Mouse (Mus musculus) layer of hippocampus, postnatal 36 days (tissue): Measurements from ENCODE around the gene Oit3. TPM values are rescaled to one million over a fixed set of nuclear protein-coding genes. Genes with fewer than 3 reads are reported as not detected.
"Not testable (repeated sequence)": the region's sequence is repeated elsewhere in the genome, so short reads cannot be mapped to it uniquely, and the experiment has no call there.

ENCODE experiments used
- DNase-seq, 2 experiments: peaks; one replicate each; pipeline ENCODE4 v3.0.0; 2022
- total RNA-seq, 2 experiments: library from RNA; stranded (reverse); gene quantifications; 2 replicates each; pipeline ENCODE4 v1.2.3; 2021

Oit3 gene
- total RNA-seq, 2 experiments from 2014 or later, result not detected

DNA sequence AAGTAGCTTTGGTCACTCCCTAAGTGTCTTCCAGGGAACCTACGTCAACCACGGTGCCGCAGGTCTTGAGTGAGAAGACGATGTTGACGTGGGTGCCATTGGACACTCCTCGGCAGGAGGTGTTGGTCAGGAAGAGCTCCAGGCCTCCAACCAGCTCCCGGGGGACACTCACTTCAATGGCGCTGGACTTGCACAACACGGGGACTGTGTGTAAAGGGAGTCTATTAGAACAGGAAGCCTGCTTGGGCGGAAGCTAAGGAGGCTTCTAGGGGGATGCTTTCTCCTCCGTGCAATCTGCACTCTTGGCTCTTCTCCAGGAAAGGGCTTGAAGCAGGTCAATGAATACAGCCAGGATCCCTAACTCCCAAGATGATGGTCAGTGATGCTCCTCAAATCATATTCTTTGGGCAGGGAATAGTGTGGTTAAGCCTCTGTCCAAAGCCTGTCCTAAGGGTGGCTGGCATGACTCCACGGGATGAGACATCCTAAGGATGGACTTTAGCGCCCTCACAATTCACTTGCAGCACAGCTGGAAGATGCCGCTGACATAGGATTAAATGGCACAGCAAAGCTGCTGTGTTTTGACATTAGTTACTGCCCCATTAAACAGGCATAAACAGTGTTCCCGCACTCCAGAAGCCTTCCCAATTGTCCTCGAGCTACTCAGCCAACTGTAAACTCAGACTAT is 12.0 kb downstream of the Oit3 start:
- DNase-seq, result no peak

DNA sequence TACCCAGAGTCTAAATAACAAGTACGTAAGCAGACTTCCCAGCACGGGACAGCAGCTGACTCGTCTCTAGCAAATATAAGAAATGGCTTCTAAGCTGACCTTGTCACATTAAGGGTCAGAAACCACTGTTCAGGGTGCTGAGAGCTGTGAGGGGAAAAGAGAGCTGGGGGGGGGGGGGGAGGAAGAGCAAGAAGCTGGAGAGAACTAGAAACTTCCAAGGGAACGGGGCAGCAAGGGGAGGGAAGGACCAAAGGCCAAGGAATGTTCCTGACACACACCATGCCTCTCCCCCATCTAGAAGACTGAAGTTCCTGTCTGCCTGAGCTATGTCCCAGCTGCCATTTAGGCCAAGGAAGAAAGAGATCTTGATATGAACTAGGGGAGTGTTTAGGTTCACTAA is 15.2 kb downstream of the Oit3 start:
- DNase-seq, result no peak

DNA sequence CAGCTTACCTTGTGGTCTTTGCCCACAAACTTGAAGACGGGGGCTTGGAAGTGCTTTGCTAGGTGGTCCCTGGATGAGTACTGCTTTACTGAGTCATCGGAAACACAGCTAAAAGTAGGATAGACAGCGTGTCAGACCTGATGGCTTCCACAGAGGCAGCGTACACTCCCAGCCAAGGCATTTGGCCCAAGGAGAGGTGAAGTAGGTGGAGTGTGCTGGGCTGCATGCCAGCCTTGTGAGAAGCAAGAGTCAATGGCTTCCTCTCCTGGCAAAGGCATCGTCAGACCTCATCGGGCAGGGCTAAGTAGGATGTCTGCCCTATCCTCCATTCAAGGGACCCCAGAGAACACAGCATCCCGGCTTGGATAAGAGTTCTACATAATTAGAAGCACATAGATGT is 16.2 kb downstream of the Oit3 start:
- DNase-seq, result no peak

DNA sequence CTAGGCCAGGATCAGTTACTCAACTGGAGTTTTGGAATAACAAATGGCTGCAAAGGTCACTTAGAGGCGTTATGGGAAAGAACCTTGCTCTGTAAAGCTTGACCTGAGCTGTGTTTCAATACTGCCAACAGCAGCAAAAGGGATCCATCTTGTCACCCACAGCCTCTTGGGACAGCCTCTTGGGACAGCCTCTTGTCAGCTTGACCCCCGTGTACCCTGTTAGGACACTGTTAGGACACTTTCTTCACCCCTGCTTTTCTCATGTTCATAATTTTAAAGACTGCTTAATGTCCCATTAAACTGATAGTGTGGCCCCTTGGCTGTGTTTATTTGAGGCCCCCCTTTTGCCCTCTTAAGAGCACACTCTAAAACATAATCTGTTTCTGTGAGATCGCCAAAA is 17.1 kb downstream of the Oit3 start:
- no peak for DNase-seq

DNA sequence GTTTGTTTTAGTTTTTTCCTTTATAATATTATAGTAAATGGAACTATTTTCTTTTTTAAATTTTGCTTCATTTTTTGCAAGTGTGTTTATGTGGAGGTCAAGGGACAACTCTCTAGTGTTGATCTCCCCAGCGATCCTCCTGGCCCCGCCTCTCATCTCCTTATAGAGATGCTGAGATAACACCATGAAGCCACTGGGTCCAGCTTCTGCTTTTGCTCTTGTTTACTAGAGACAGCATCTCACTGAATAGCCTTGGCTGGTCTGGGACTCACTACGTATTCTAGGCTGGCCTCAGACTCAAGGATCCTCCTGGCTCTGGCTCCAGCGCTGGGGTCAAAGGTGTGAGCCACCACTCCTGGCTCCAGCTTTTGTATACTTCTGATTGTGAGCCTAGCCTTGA is 22.1 kb downstream of the Oit3 start:
- no peak for DNase-seq

DNA sequence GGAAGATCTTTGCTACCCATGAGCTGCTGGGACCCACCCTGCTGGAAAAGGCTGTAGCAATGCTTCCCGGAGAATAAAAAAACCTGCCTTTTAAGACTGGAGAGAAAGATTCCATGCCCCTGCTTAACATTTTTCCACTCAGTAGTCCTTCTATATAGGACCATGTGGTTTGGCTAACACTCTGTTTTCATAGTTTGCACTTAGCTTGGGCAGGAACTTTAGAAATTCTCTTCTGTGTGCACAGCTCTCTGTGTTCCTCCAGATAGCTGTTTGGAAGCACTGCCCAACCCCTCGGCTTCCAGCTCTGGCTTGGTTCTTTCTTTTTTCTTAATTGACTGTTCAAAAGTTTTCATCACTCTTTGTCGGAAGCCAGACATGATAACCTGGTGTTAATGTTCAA is 25.0 kb downstream of the Oit3 start:
- no peak for DNase-seq

DNA sequence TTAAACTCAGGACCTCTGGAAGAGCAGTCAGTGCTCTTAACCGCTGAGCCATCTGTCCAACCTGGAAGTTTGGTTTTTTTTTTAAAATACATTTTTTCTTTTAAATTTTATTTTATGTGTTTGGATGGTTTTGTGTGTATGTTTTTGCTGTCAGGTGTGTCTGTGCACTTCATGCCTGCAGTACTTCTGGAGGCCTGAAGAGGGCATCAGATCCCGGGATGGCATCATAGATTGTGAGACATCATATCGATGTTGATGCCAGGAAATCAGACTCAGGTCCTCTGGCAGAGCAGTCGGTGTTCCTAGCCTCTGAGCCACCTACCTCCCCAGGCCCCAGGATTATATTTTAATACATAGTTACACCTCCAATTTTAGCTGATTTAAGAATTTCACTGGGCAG is 27.9 kb downstream of the Oit3 start:
- no peak for DNase-seq

DNA sequence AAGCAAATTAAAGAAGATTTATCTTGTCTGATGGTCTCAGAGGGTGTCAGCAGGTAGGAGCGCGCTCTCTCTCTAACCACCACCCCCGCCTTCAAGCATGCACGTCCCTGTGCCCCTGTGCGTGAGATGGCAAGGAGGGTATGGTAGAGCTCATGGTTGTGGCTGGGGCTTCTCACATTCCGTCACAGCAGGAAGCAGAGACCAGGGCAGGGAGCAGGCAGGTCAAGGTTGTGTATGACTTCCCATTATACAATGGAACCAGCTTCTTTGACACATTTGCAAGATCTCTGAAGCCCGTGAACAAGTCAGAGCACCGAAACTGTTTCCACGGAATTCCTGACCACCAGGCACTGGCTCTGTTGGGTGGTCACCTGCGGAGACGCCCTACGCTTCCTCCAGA is 31.3 kb downstream of the Oit3 start:
- no peak for DNase-seq

DNA sequence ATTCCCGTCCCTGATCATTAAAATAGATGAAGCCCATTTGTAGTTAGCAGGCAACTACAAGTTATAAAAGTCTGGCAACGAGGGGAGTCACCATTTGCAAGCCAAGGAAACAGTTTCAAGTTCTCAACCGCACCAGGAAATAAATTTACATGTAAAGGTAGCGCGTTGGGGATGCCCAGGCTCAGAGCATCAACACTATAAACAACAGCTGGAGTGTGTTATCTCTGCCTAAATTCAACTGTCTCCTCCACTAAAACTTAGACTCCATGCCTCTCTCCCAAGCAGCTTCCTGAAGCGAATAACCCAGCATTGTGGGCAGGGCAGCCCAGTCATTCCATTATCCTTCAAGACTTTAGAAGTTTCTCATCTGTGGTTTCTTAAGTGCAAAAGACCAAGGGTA is 33.1 kb downstream of the Oit3 start:
- no peak for DNase-seq

DNA sequence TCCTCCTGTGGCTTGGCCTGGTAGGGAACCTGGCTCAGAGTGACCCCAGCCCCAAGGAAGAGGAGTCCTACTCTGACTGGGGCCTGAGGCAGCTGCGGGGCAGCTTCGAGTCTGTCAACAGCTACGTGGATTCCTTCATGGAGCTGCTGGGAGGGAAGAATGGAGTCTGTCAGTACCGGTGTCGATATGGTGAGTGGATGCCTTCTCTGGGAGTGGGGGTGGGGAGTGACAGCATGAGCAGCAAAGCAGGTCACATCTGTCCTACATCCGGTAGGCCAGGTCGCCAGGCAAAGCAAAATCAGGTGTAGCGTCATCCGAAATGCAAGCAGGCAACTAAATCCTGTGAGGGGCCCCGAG is 37.8 kb downstream of the Oit3 start:
- no peak for DNase-seq

DNA sequence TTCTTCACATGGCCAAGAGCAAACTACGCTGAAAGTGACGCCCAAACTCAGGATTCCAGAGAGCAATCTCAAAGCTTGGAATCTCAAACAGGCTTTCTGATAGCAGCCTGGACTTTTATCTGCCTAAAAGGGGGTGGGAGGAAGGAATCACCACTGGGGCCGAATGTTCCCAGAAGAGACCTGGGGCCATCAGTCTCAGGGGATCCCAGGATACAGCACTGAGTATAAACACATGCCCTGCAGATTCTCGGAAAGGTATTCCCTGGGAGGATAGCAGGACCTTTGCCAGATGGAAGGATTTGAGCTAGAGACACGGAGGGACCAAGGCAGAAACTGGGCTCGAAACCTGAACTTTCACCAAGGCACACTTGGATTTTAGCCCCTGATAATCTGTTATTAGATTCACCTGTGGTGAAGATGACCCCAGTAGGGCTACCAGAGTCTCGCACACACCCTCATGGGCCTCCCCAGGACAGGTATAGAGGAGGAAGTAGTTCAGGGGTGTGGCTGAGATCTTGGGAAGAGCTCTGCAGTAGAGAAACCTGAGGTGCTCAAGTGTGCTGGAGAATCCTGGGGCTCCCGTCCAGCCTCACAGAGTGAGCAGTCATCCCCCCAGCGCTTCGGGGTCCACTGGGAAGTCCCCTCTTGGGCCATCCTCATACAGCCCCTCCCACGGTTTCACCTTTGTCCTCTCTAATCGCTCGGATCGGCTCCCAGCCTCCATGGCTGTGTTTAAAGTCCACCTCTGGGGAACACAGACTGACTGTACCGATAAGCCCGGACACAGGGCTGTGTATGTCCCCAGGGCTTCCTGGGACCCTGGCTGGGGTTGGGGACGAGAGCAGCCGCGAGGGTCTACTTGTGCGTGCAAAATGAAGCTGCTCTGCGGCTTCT is 38.4 kb downstream of the Oit3 start, which contains the start of gene Pla2g12b:
Pla2g12b (plus strand) TSS at position 762 of the 894 bp plus-strand sequence.
- DNase-seq, result no peak

DNA sequence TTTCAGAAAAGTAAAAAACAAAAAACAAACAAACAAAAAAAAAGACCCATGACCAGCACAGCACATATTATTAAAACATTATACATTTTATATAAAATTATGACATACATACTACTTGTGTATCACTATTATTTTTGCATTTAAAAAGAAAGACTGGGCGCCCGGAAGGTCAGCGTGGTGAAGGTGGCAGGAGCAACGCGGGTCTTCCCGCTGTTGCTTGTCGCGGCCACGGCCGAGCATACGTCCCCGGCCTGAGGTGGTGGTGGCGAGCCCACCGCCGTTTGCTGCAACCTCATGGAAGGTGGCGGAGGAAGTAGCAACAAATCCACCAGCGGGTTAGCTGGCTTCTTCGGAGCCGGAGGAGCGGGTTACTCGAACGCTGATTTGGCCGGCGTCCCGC is 46.1 kb downstream of the Oit3 start, which contains the start of gene Gm10273:
Gm10273 (plus strand) TSS at position 172 of the 400 bp plus-strand sequence.
- DNase-seq, result not testable (repeated sequence)

DNA sequence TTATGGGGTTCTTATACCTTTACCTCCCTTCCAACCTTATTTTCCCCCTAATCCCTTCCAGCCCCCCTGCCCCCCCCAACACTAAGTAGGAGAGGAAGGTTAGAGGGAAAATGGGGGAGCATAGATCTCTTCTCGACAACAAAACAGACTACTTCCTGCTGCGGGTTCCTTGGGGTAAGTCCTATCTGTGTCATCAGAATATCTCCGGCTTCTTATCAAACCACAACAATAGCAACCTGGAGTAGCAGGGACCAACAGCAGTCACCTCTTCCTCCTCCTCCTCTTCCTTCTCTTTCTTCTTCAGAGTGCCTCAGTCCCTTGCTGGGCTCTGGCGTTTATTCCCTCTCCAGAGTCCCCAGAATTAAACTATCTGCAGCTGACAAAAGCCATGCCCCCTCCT is 49.7 kb downstream of the Oit3 start:
- no peak for DNase-seq

DNA sequence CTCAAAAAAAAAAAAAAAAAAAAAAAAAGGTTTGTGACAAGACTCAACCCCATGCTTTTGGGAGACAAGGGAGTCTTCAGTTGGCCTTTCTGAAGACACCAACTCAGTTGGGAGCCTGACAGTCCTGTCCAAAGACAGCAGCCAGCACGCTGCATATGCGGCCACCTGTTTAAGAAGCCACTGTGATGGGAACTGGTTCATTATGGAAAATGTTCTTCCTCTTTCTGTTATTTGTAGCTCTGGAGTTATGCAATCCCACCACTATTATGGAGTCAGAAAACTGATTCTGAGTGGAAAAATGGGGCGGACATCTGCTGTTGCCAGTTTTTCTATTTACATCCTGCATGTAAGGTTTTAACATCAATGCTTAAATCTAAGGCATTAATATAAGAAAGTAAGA is 51.9 kb downstream of the Oit3 start:
- no peak for DNase-seq

DNA sequence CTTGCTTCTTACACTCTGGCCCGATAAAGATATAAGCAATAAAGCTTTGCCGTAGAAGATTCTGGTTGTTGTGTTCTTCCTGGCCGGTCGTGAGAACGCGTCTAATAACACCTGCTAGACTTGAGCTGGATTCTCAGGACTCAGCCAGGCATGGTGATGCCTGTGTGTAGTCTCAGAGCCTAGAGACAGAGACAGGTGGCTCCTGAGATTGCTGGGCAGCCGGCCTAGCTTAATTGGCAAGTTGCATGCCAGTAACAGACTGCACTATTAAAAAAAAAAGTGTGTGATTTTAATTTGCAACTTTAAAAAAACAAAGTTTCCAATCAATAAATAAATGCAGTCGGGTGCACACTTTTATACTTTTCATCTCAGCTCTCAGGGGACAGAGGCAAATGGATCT is 54.6 kb downstream of the Oit3 start:
- peak; percentile 41 to 57 for DNase-seq

DNA sequence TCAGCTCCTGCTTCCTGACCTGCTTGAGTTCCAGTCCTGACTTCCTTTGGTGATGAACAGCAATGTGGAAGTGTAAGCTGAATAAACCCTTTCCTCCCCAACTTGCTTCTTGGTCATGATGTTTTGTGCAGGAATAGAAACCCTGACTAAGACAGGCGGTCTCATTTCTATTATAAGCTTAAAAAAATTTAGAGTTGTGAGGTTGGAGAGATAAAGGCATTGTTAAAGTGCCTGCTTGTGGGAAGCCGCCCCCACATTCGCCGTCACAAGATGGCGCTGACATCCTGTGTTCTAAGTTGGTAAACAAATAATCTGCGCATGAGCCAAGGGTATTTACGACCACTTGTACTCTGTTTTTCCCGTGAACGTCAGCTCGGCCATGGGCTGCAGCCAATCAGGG is 60.0 kb downstream of the Oit3 start:
- not testable (repeated sequence) for DNase-seq

DNA sequence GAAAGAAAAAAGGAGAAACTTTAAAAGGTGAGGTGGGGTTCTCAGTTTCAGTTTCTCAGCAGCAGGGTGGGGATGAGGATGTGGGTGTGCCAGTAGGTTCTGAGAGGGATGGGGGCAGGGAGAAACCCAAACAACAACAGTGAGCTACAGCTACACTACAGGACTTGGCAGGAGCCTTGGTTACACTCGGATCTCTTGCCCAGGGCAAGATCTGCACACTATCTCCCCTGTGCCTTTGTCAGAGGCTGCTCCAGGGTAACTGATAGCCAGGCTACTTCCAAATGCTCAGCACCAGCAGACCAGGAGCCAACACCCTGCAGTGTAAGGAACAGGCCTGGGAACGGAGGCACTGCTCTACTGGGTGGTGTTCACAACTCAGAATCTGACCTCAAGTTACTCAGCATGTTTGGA is 61.2 kb downstream of the Oit3 start:
- DNase-seq, result no peak

DNA sequence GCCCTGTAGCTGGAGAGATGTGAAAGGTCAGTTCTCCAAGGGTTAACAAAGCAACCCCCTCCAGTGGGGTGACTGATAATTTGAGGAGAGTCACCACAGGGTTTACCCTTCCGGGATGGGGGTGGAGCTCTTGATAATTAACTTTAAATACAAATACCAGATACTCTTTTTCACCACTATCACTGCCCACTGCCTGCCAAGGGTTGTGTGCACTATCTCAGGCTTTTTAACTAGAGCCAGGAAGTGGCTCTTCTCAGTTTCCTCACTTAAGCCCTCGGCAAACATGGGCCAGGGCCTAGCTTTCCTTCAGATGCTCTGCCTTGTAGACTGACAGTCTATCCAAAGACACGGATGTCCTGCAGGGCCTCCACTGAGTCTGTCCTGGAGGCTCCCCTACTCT is 61.7 kb downstream of the Oit3 start:
- no peak for DNase-seq

DNA sequence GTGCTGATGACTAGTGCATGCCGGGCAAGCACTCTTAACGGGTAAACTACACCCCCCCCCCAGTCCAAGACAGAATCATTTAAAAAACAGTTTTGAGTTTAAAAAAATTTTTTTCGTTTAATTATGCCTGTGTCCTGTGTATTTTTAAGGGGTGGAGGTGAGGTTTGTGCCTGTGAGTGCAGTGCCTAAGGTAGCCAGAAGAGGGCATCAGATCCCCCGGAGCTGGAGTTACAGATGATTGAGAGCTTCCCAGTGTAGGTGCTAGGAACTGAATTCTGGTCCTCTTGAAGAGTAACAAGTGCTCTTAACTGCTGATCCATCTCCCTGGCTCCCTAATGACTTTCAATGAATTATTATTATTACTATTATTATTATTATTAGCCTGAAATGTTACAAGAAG is 62.9 kb downstream of the Oit3 start:
- no peak for DNase-seq

DNA sequence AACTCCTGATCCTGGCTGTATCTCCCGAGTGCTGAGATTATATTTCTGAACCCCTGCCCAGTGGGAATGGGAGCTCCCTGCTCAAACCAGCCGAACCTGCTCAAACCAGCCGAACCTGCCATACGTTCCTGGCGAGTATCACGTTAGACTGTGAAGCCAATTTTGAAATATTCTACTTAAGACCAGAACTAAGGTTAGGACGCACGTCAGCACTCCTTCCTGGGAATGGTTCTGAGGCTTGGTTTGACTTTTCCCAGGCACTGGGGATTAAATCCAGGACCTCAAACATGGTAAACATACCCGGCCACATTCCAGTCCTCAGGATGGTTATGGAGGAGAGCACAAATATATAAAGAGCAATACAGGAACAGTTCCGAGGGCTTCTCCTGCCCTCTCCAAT is 63.7 kb downstream of the Oit3 start:
- DNase-seq, result no peak
